Mouse (Mus musculus) CH12.LX (cell line): ENCODE measurements around the gene Tmc2. TPM values are rescaled to one million over a fixed set of nuclear protein-coding genes. Genes with fewer than 3 reads are reported as not detected.

Experiments used
- DNase-seq: peaks from one replicate; pipeline ENCODE4 v3.0.0-alpha.2; 2013; ENCODE audit errors: extremely low read depth
- H3K27ac ChIP-seq: 2 replicates; pipeline ENCODE4 v1.5.1; 2012; ENCODE audit warnings: low read depth, mild to moderate bottlenecking, control low read depth, moderate library complexity; ENCODE audit not compliant: insufficient read depth
- H3K27me3 ChIP-seq: replicated peaks from 2 replicates; pipeline ENCODE3; 2012; ENCODE audit warnings: inconsistent platforms
- H3K36me3 ChIP-seq, 2 experiments: replicated peaks in 1 of 2; 2 replicates each; pipeline versions ENCODE3 to v1.6.1; 2012; ENCODE audit warnings: inconsistent platforms in 1 of 2, low read length in 1 of 2, mild to moderate bottlenecking in 1 of 2, mixed read lengths in 1 of 2, moderate library complexity in 1 of 2; ENCODE audit not compliant: control insufficient read depth in 1 of 2, insufficient read depth in 1 of 2
- H3K4me1 ChIP-seq, 2 experiments: 2 replicates each; pipeline ENCODE4 v1.6.1; 2012; ENCODE audit warnings: inconsistent platforms in 1 of 2, moderate library complexity in 1 of 2; ENCODE audit not compliant: insufficient read depth in 2 of 2, control insufficient read depth in 1 of 2
- H3K4me2 ChIP-seq: 2 replicates; pipeline ENCODE4 v1.6.1; 2012; ENCODE audit warnings: low read depth, mild to moderate bottlenecking, control low read depth; ENCODE audit not compliant: poor library complexity, insufficient read depth, severe bottlenecking
- H3K4me3 ChIP-seq, 3 experiments: fragments of 150-350 bp in 1 of 3; sonication (generic) in 1 of 3; replicated peaks in 1 of 3; 2 replicates each; pipeline versions ENCODE3 to v1.5.1; 2011 to 2012; ENCODE audit warnings: low read depth in 2 of 3, low read length in 2 of 3, mild to moderate bottlenecking in 2 of 3, moderate library complexity in 2 of 3, control low read depth in 1 of 3, improper control_type of control experiment in 1 of 3, inconsistent platforms in 1 of 3, mixed read lengths in 1 of 3; ENCODE audit not compliant: poor library complexity in 1 of 3
- H3K79me2 ChIP-seq: replicated peaks from 2 replicates; pipeline ENCODE4 v1.6.1; 2012; ENCODE audit warnings: mild to moderate bottlenecking, moderate library complexity; ENCODE audit not compliant: control insufficient read depth, poor library complexity, insufficient read depth, severe bottlenecking; ENCODE audit errors: extremely low read depth
- H3K9ac ChIP-seq: 2 replicates; pipeline ENCODE4 v1.6.1; 2012; ENCODE audit warnings: low read depth, mild to moderate bottlenecking, control low read depth, moderate library complexity; ENCODE audit not compliant: insufficient read depth
- H3K9me3 ChIP-seq: replicated peaks from 2 replicates; pipeline ENCODE3; 2012; ENCODE audit warnings: low read length, inconsistent platforms, mixed read lengths
- CHD2 ChIP-seq: IDR thresholded peaks from 2 replicates; pipeline ENCODE4 v1.6.1; 2011; ENCODE audit warnings: low read length, improper control_type of control experiment
- E2F4 ChIP-seq: IDR thresholded peaks from 2 replicates; pipeline ENCODE4 v1.6.1; 2011; ENCODE audit warnings: low read depth, low read length, improper control_type of control experiment; ENCODE audit not compliant: insufficient replicate concordance
- ELF1 ChIP-seq: IDR thresholded peaks from 2 replicates; pipeline ENCODE4 v1.6.1; 2014; ENCODE audit warnings: low read depth, mild to moderate bottlenecking, inconsistent platforms, low read length, improper control_type of control experiment
- ETS1 ChIP-seq: conservative IDR thresholded peaks from 2 replicates; pipeline ENCODE4 v1.6.1; 2012; ENCODE audit warnings: low read depth, mild to moderate bottlenecking, inconsistent platforms, low read length, improper control_type of control experiment, moderate library complexity
- IRF4 ChIP-seq: IDR thresholded peaks from 2 replicates; pipeline ENCODE4 v1.6.1; 2014; ENCODE audit warnings: low read depth, mild to moderate bottlenecking, inconsistent platforms, low read length, improper control_type of control experiment
- JUN ChIP-seq: IDR thresholded peaks from 2 replicates; pipeline ENCODE4 v1.6.1; 2011; ENCODE audit warnings: low read depth, mild to moderate bottlenecking, low read length, improper control_type of control experiment, moderate library complexity; ENCODE audit not compliant: insufficient read depth
- JUND ChIP-seq: conservative IDR thresholded peaks from 2 replicates; pipeline ENCODE4 v1.6.1; 2011; ENCODE audit warnings: low read depth, low read length, improper control_type of control experiment
- MAFK ChIP-seq: IDR thresholded peaks from 2 replicates; pipeline ENCODE4 v1.6.1; 2011; ENCODE audit warnings: low read length, improper control_type of control experiment; ENCODE audit not compliant: insufficient replicate concordance
- MAZ ChIP-seq: IDR thresholded peaks from 2 replicates; pipeline ENCODE4 v1.6.1; 2012; ENCODE audit warnings: low read depth, mild to moderate bottlenecking, inconsistent platforms, low read length, improper control_type of control experiment, moderate library complexity
- MXI1 ChIP-seq: IDR thresholded peaks from 2 replicates; pipeline ENCODE4 v1.6.1; 2011; ENCODE audit warnings: mild to moderate bottlenecking, low read depth, low read length, improper control_type of control experiment
- MYC ChIP-seq: IDR thresholded peaks from 2 replicates; pipeline ENCODE4 v1.6.1; 2011; ENCODE audit warnings: low read depth, mild to moderate bottlenecking, improper control_type of control experiment, low read length
- NRF1 ChIP-seq: IDR thresholded peaks from 2 replicates; pipeline ENCODE4 v1.6.1; 2014; ENCODE audit warnings: low read depth, mild to moderate bottlenecking, inconsistent platforms, low read length, improper control_type of control experiment, moderate library complexity
- PAX5 ChIP-seq: IDR thresholded peaks from 2 replicates; pipeline ENCODE4 v1.6.1; 2012; ENCODE audit warnings: low read length, inconsistent platforms, mixed read lengths
- RAD21 ChIP-seq: IDR thresholded peaks from 2 replicates; pipeline ENCODE4 v1.6.1; 2011; ENCODE audit warnings: low read depth, mild to moderate bottlenecking, low read length, improper control_type of control experiment, moderate library complexity
- RCOR1 ChIP-seq: conservative IDR thresholded peaks from 2 replicates; pipeline ENCODE4 v1.6.1; 2012; ENCODE audit warnings: low read depth, mild to moderate bottlenecking, inconsistent platforms, low read length, improper control_type of control experiment
- TCF12 ChIP-seq: IDR thresholded peaks from 2 replicates; pipeline ENCODE4 v1.6.1; 2014; ENCODE audit warnings: low read depth, mild to moderate bottlenecking, inconsistent platforms, low read length, improper control_type of control experiment
- USF2 ChIP-seq: conservative IDR thresholded peaks from 2 replicates; pipeline ENCODE4 v1.6.1; 2011; ENCODE audit warnings: low read depth, low read length, improper control_type of control experiment
- ZC3H11A ChIP-seq: IDR thresholded peaks from 2 replicates; pipeline ENCODE4 v1.6.1; 2012; ENCODE audit warnings: low read depth, mild to moderate bottlenecking, inconsistent platforms, low read length, improper control_type of control experiment
- ZMIZ1 ChIP-seq: IDR thresholded peaks from 2 replicates; pipeline ENCODE4 v1.6.1; 2012; ENCODE audit warnings: low read depth, mild to moderate bottlenecking, inconsistent platforms, low read length, improper control_type of control experiment
- dilution Hi-C: fragments of 300-500 bp; cut with MboI; formaldehyde crosslinking; loops from 2 replicates; pipeline ENCODE4 v1.14.3; 2020; ENCODE audit warnings: low sequenced_read_pairs; ENCODE audit not compliant: extremely low pct_unique_long_range_greater_than_20kb, extremely low pct_ligation_motif_present
- in situ Hi-C: fragments of 300-500 bp; cut with MboI; formaldehyde crosslinking; loops from 3 replicates; pipeline ENCODE4 v1.14.3; 2019; ENCODE audit warnings: low sequenced_read_pairs, low pct_ligation_motif_present, low pct_unique_long_range_greater_than_20kb, mixed read lengths
- polyA plus RNA-seq: library from polyadenylated mRNA; unstranded; fragments of >175 nt; gene quantifications from 2 replicates; pipeline ENCODE4 v1.2.1, GENCODE M21; 2012; ENCODE audit warnings: low read depth; ENCODE audit not compliant: insufficient read length
- total RNA-seq, 2 experiments: library from RNA; depleted of rRNA; stranded (reverse); fragments of 300-350 nt in 1 of 2; fragments of >200 nt in 1 of 2; gene quantifications; 2 replicates each; pipeline ENCODE4 v1.2.3; 2012 to 2014

Gene Tmc2
- total and polyA plus RNA-seq, 3 experiments = not detected

GRCm38 (mm10) chr2:130158088-130158437 is 36.9 kb upstream of the Tmc2 start:
- Histone ChIP-seq H3K9ac (no peak overlapping the region), H3K9me3 (no peaks in the 10 kb centered on the region), H3K4me1 (no peaks in the 10 kb centered on the region), H3K4me2 (no peak overlapping the region), H3K36me3 (peaks cover 0 to 16% of the 10 kb centered on the region in 2 experiments), H3K4me3 (no peak overlapping the region), H3K27me3 (no peaks in the 10 kb centered on the region), H3K79me2 (no peaks in the 10 kb centered on the region), H3K27ac (no peak overlapping the region)
- in situ Hi-C loops (loop anchor here (25.0 kb wide), 1 partner anchor 96 kb away; no protein-coding TSS in a partner anchor), dilution Hi-C loops (no loop called here)
- no peak for DNase-seq
- TF ChIP-seq NRF1 = no peak
- no peak for TF ChIP-seq ZC3H11A
- TF ChIP-seq IRF4 = no peak
- TF ChIP-seq RAD21 = no peak
- TF ChIP-seq JUND = no peak
- TF ChIP-seq PAX5 = no peak
- no peak for TF ChIP-seq CHD2

GRCm38 (mm10) chr2:130162701-130163100 is 32.3 kb upstream of the Tmc2 start:
- Histone ChIP-seq H3K9me3 (no peaks in the 10 kb centered on the region), H3K4me1 (no peaks in the 10 kb centered on the region), H3K4me2 (no peak overlapping the region), H3K27me3 (no peaks in the 10 kb centered on the region), H3K36me3 (peaks cover 5 to 45% of the 10 kb centered on the region in 2 experiments), H3K27ac (no peak overlapping the region), H3K4me3 (no peak overlapping the region), H3K79me2 (no peaks in the 10 kb centered on the region), H3K9ac (no peak overlapping the region)
- TF ChIP-seq MAZ = no peak
- TF ChIP-seq ELF1 = no peak
- TF ChIP-seq MAFK = no peak
- no peak for TF ChIP-seq ZC3H11A
- TF ChIP-seq TCF12 = no peak
- no peak for TF ChIP-seq E2F4
- no peak for TF ChIP-seq CHD2
- no peak for TF ChIP-seq MXI1
- no peak for TF ChIP-seq NRF1
- no peak for TF ChIP-seq RCOR1
- TF ChIP-seq JUN = no peak
- TF ChIP-seq MYC = no peak
- no peak for TF ChIP-seq ZMIZ1
- no peak for TF ChIP-seq PAX5
- no peak for TF ChIP-seq USF2
- no peak for TF ChIP-seq IRF4
- TF ChIP-seq ETS1 = no peak
- TF ChIP-seq JUND = no peak
- in situ Hi-C loops (loop anchor here (25.0 kb wide), 1 partner anchor 100 kb away; no protein-coding TSS in a partner anchor), dilution Hi-C loops (no loop called here)
- no peak for DNase-seq
